Mouse (Mus musculus): ENCODE results near the gene Orm1. TPM values are rescaled to one million over a fixed set of nuclear protein-coding genes. Genes with fewer than 3 reads are reported as not detected.

The Orm1 gene
- polyA plus RNA-seq, 1 experiment from 2014 or later = not detected

- H3K4me1 ChIP-seq (replicated peaks; ENCODE audit: control insufficient read depth, insufficient read depth, low read length) = no peaks in the 10 kb centered on the region
- no peaks in the 10 kb centered on the region for H3K9me3 ChIP-seq (ENCODE audit: control insufficient read depth, low read length)
- no peaks in the 10 kb centered on the region for H3K27me3 ChIP-seq (replicated peaks; ENCODE audit: control insufficient read depth, insufficient read depth, low read length)
- H3K4me3 ChIP-seq (ENCODE audit: low read depth, low read length) = no peak overlapping the region
- ATAC-seq (replicated peaks; ENCODE audit: low FRiP score, low TSS enrichment, low read depth) (no peak), DNase-seq (ENCODE audit: low spot score) (no peak)
- WGBS = 78% methylated on average over 4 of the region's 4 CpGs
- no peaks in the 10 kb centered on the region for H3K36me3 ChIP-seq (ENCODE audit: control insufficient read depth, insufficient read depth, low read length)
- no peak overlapping the region for H3K9ac ChIP-seq (ENCODE audit: low read length)
- no peak overlapping the region for H3K27ac ChIP-seq (ENCODE audit: low read depth)
- H3K4me2 ChIP-seq (ENCODE audit: low read length) = no peak overlapping the region
Observed at GRCm38 (mm10) chr4:63342491-63342890, 1.9 kb upstream of the Orm1 start.

GRCm38 (mm10) chr4:63343608-63344007 lies 752 bp upstream of the Orm1 start:
- no peak overlapping the region for H3K4me3 ChIP-seq (ENCODE audit: low read depth, low read length)
- H3K27ac ChIP-seq (ENCODE audit: low read depth) = no peak overlapping the region
- H3K4me1 ChIP-seq (replicated peaks; ENCODE audit: control insufficient read depth, insufficient read depth, low read length) = no peaks in the 10 kb centered on the region
- 56% methylated on average over 3 of the region's 3 CpGs for WGBS
- H3K36me3 ChIP-seq (ENCODE audit: control insufficient read depth, insufficient read depth, low read length) = no peaks in the 10 kb centered on the region
- H3K9me3 ChIP-seq (ENCODE audit: control insufficient read depth, low read length) = no peaks in the 10 kb centered on the region
- H3K4me2 ChIP-seq (ENCODE audit: low read length) = no peak overlapping the region
- ATAC-seq (replicated peaks; ENCODE audit: low FRiP score, low TSS enrichment, low read depth) = no peak
- no peaks in the 10 kb centered on the region for H3K27me3 ChIP-seq (replicated peaks; ENCODE audit: control insufficient read depth, insufficient read depth, low read length)
- H3K9ac ChIP-seq (ENCODE audit: low read length) = no peak overlapping the region
- DNase-seq (ENCODE audit: low spot score) = no peak

- no peak overlapping the region for H3K4me2 ChIP-seq (ENCODE audit: low read length)
- no peaks in the 10 kb centered on the region for H3K4me1 ChIP-seq (replicated peaks; ENCODE audit: control insufficient read depth, insufficient read depth, low read length)
- no peak overlapping the region for H3K27ac ChIP-seq (ENCODE audit: low read depth)
- DNase-seq (ENCODE audit: low spot score) (no peak), ATAC-seq (replicated peaks; ENCODE audit: low FRiP score, low TSS enrichment, low read depth) (no peak)
- no peak overlapping the region for H3K9ac ChIP-seq (ENCODE audit: low read length)
- H3K27me3 ChIP-seq (replicated peaks; ENCODE audit: control insufficient read depth, insufficient read depth, low read length) = no peaks in the 10 kb centered on the region
- no peaks in the 10 kb centered on the region for H3K36me3 ChIP-seq (ENCODE audit: control insufficient read depth, insufficient read depth, low read length)
- H3K4me3 ChIP-seq (ENCODE audit: low read depth, low read length) = no peak overlapping the region
- no peaks in the 10 kb centered on the region for H3K9me3 ChIP-seq (ENCODE audit: control insufficient read depth, low read length)
Observed at GRCm38 (mm10) chr4:63345261-63345660, 901 bp downstream of the Orm1 start.

- Histone ChIP-seq H3K9ac (ENCODE audit: low read length) (no peak overlapping the region), H3K36me3 (ENCODE audit: control insufficient read depth, insufficient read depth, low read length) (no peaks in the 10 kb centered on the region), H3K4me3 (ENCODE audit: low read depth, low read length) (no peak overlapping the region), H3K4me1 (replicated peaks; ENCODE audit: control insufficient read depth, insufficient read depth, low read length) (no peaks in the 10 kb centered on the region), H3K4me2 (ENCODE audit: low read length) (no peak overlapping the region), H3K27me3 (replicated peaks; ENCODE audit: control insufficient read depth, insufficient read depth, low read length) (no peaks in the 10 kb centered on the region), H3K9me3 (ENCODE audit: control insufficient read depth, low read length) (no peaks in the 10 kb centered on the region), H3K27ac (ENCODE audit: low read depth) (no peak overlapping the region)
- 84% methylated on average over 4 of the region's 4 CpGs for WGBS
- DNase-seq (ENCODE audit: low spot score) (no peak), ATAC-seq (replicated peaks; ENCODE audit: low FRiP score, low TSS enrichment, low read depth) (no peak)
Observed at GRCm38 (mm10) chr4:63346659-63347058, 2.3 kb downstream of the Orm1 start.

- DNase-seq (ENCODE audit: low spot score) (no peak), ATAC-seq (replicated peaks; ENCODE audit: low FRiP score, low TSS enrichment, low read depth) (no peak)
- Histone ChIP-seq H3K27me3 (replicated peaks; ENCODE audit: control insufficient read depth, insufficient read depth, low read length) (no peaks in the 10 kb centered on the region), H3K9ac (ENCODE audit: low read length) (no peak overlapping the region), H3K4me2 (ENCODE audit: low read length) (no peak overlapping the region), H3K9me3 (ENCODE audit: control insufficient read depth, low read length) (no peaks in the 10 kb centered on the region), H3K36me3 (ENCODE audit: control insufficient read depth, insufficient read depth, low read length) (no peaks in the 10 kb centered on the region), H3K27ac (ENCODE audit: low read depth) (no peak overlapping the region), H3K4me1 (replicated peaks; ENCODE audit: control insufficient read depth, insufficient read depth, low read length) (no peaks in the 10 kb centered on the region), H3K4me3 (ENCODE audit: low read depth, low read length) (no peak overlapping the region)
- WGBS = 74% methylated on average over 6 of the region's 6 CpGs
Observed at GRCm38 (mm10) chr4:63348524-63348923, 4.2 kb downstream of the Orm1 start.

GRCm38 (mm10) chr4:63355877-63356665 lies 11.7 kb downstream of the Orm1 start, which contains the start of gene Orm3:
Orm3 (plus strand) TSS chr4:63356162.
- Histone ChIP-seq H3K4me2 (ENCODE audit: low read length) (no peak within 1 kb of the TSS), H3K4me1 (replicated peaks; ENCODE audit: control insufficient read depth, insufficient read depth, low read length) (no peaks in the 10 kb centered on the region), H3K4me3 (ENCODE audit: low read depth, low read length) (no peak within 1 kb of the TSS), H3K27me3 (replicated peaks; ENCODE audit: control insufficient read depth, insufficient read depth, low read length) (no peaks in the 10 kb centered on the region), H3K9me3 (ENCODE audit: control insufficient read depth, low read length) (no peaks in the 10 kb centered on the region), H3K27ac (ENCODE audit: low read depth) (no peak within 1 kb of the TSS), H3K36me3 (ENCODE audit: control insufficient read depth, insufficient read depth, low read length) (no peaks in the 10 kb centered on the region), H3K9ac (ENCODE audit: low read length) (no peak within 1 kb of the TSS)
- ATAC-seq (replicated peaks; ENCODE audit: low FRiP score, low TSS enrichment, low read depth) (no peak), DNase-seq (ENCODE audit: low spot score) (no peak)
- 68% methylated on average over 4 of the region's 4 CpGs for WGBS

GRCm38 (mm10) chr4:63356981-63357570 lies 12.7 kb downstream of the Orm1 start:
- no peaks in the 10 kb centered on the region for H3K4me1 ChIP-seq (replicated peaks; ENCODE audit: control insufficient read depth, insufficient read depth, low read length)
- WGBS = 50% methylated on average over 2 of the region's 2 CpGs
- no peak for ATAC-seq (replicated peaks; ENCODE audit: low FRiP score, low TSS enrichment, low read depth)
- no peak overlapping the region for H3K4me3 ChIP-seq (ENCODE audit: low read depth, low read length)
- no peak overlapping the region for H3K4me2 ChIP-seq (ENCODE audit: low read length)
- H3K9ac ChIP-seq (ENCODE audit: low read length) = no peak overlapping the region
- no peak overlapping the region for H3K27ac ChIP-seq (ENCODE audit: low read depth)
- H3K27me3 ChIP-seq (replicated peaks; ENCODE audit: control insufficient read depth, insufficient read depth, low read length) = no peaks in the 10 kb centered on the region
- no peak for DNase-seq (ENCODE audit: low spot score)
- H3K9me3 ChIP-seq (ENCODE audit: control insufficient read depth, low read length) = no peaks in the 10 kb centered on the region
- no peaks in the 10 kb centered on the region for H3K36me3 ChIP-seq (ENCODE audit: control insufficient read depth, insufficient read depth, low read length)

- no peak for ATAC-seq (replicated peaks; ENCODE audit: low FRiP score, low TSS enrichment, low read depth)
- H3K27ac ChIP-seq (ENCODE audit: low read depth) = no peak overlapping the region
- WGBS = 78% methylated on average over 6 of the region's 6 CpGs
Observed at GRCm38 (mm10) chr4:63359861-63360260, 15.5 kb downstream of the Orm1 start.

GRCm38 (mm10) chr4:63362150-63362549 lies 17.8 kb downstream of the Orm1 start, which contains the start of gene Orm2:
Orm2 (plus strand) TSS chr4:63362449.
- no peak within 1 kb of the TSS for H3K9ac ChIP-seq (ENCODE audit: low read length)
- WGBS = 89% methylated on average over 5 of the region's 5 CpGs
- no peaks in the 10 kb centered on the region for H3K4me1 ChIP-seq (replicated peaks; ENCODE audit: control insufficient read depth, insufficient read depth, low read length)
- DNase-seq (ENCODE audit: low spot score) = no peak
- H3K27ac ChIP-seq (ENCODE audit: low read depth) = no peak within 1 kb of the TSS
- H3K36me3 ChIP-seq (ENCODE audit: control insufficient read depth, insufficient read depth, low read length) = peaks cover under 1% of the 10 kb centered on the region
- ATAC-seq (replicated peaks; ENCODE audit: low FRiP score, low TSS enrichment, low read depth) = no peak
- H3K27me3 ChIP-seq (replicated peaks; ENCODE audit: control insufficient read depth, insufficient read depth, low read length) = no peaks in the 10 kb centered on the region
- H3K4me2 ChIP-seq (ENCODE audit: low read length) = no peak within 1 kb of the TSS
- H3K4me3 ChIP-seq (ENCODE audit: low read depth, low read length) = no peak within 1 kb of the TSS
- no peaks in the 10 kb centered on the region for H3K9me3 ChIP-seq (ENCODE audit: control insufficient read depth, low read length)

More at GRCm38 (mm10) chr4:63359861-63360260, 15.5 kb downstream of the Orm1 start:
- no peak overlapping the region for H3K4me3 ChIP-seq (ENCODE audit: low read depth, low read length)
- no peaks in the 10 kb centered on the region for H3K9me3 ChIP-seq (ENCODE audit: control insufficient read depth, low read length)
- no peak for DNase-seq (ENCODE audit: low spot score)
- H3K27me3 ChIP-seq (replicated peaks; ENCODE audit: control insufficient read depth, insufficient read depth, low read length) = no peaks in the 10 kb centered on the region
- no peak overlapping the region for H3K4me2 ChIP-seq (ENCODE audit: low read length)
- H3K36me3 ChIP-seq (ENCODE audit: control insufficient read depth, insufficient read depth, low read length) = no peaks in the 10 kb centered on the region
- no peak overlapping the region for H3K9ac ChIP-seq (ENCODE audit: low read length)
- H3K4me1 ChIP-seq (replicated peaks; ENCODE audit: control insufficient read depth, insufficient read depth, low read length) = no peaks in the 10 kb centered on the region
